ENCODE assay signal across 8 mouse cellular contexts in the genomic region with DNA sequence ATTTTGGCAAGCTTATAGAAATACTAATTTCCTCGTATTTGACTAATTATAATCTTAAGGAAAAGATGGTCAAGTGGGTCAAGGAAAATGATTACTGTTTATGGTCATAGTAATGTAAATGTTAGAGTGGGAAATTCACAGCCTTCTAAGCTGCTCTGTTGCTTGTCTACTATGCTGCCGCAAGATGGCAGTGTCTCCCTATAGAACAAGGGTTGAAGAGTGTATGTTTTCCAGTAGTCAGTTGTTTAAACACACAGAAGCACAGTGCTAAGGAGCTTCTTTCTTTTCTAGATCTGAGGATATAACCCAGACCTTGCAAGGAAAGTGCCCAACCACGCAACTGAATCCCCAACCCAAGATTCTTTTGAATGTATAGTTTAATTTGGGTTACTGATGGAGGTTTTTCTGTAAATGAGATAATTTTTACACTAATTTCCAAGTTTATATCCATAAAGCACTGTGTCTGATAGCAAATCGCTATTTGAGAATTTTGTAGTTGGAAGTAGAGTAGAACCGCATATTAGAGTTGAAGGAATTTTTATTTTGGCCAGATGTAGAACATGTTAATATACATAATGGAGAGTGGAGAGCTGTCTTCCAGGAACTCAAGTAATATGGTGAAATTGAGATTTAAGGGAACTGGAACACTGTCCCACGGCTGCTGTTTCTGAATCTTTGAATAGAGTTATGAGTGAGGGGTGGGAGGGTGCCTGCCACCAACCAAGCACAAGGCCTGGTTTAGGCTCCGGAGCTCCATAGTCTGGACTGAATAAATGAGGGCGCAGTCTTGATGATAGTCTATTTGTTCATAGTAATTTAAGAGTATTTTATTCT. TPM values are rescaled to one million over a fixed set of nuclear protein-coding genes. Genes with fewer than 3 reads are reported as not detected.
A peak's percentile ranks its signal among the peaks of the same experiment; 100 is the strongest.
DNase-seq lines count a peak whose midpoint lies in the region; ATAC-seq and TF ChIP-seq lines count a peak whose summit lies in the region.

No protein-coding gene starts in this region.

- H3K9ac ChIP-seq in kidney, embryonic 14.5 days (ENCODE audit: low read depth, low read length) = no peak overlapping the region
- no peak overlapping the region for H3K9ac ChIP-seq in liver, embryonic 13.5 days
- no peak overlapping the region for H3K9ac ChIP-seq in neural tube, embryonic 14.5 days (replicated peaks; ENCODE audit: low read depth, low read length)

- peak; percentile 49 for DNase-seq in CD4-positive helper T cell, adult 2 months (ENCODE audit: low read depth, low spot score)
- peak; percentile 81 for DNase-seq in ZHBTc4 (ENCODE audit: low read depth, low spot score)
- peak; percentile 51 to 70 for DNase-seq in cerebellum, postnatal 4 days (ENCODE audit: low spot score in 2 of 2)
- DNase-seq in gastrocnemius, adult 2 months = peak; percentile 68
- peak; percentile 6 for DNase-seq in liver, embryonic 13.5 days
- peak; percentile 82 for DNase-seq in thymus, postnatal 4 days

- ATAC-seq in kidney, embryonic 14.5 days (ENCODE audit: low FRiP score, low TSS enrichment) = peak; percentile 57; the same call in 1 of the 2 replicates
- no peak for ATAC-seq in liver, embryonic 13.5 days (ENCODE audit: low read depth)
- peak; percentile 95 for ATAC-seq in neural tube, embryonic 14.5 days (ENCODE audit: low read depth)

- no peaks in the 10 kb centered on the region for H3K36me3 ChIP-seq in kidney, embryonic 14.5 days (ENCODE audit: control insufficient read depth, insufficient read depth, low read length)
- H3K36me3 ChIP-seq in liver, embryonic 13.5 days = no peaks in the 10 kb centered on the region
- H3K36me3 ChIP-seq in neural tube, embryonic 14.5 days (ENCODE audit: control insufficient read depth, insufficient read depth, low read length) = no peaks in the 10 kb centered on the region

- no peak overlapping the region for H3K4me3 ChIP-seq in gastrocnemius, adult 2 months
- no peak overlapping the region for H3K4me3 ChIP-seq in kidney, embryonic 14.5 days (ENCODE audit: low read length)
- H3K4me3 ChIP-seq in liver, embryonic 13.5 days (replicated peaks) = no peak overlapping the region
- H3K4me3 ChIP-seq in neural tube, embryonic 14.5 days (ENCODE audit: low read depth, low read length) = no peak overlapping the region

- intact Hi-C loops in gastrocnemius, adult 2 months (cut with DNase I) = loop anchor here (2.0 kb wide), 1 partner anchor 1834 kb away; no protein-coding TSS in a partner anchor

- H3K27ac ChIP-seq in gastrocnemius, adult 2 months = no peak overlapping the region
- no peak overlapping the region for H3K27ac ChIP-seq in kidney, embryonic 14.5 days (ENCODE audit: low read depth, low read length)
- no peak overlapping the region for H3K27ac ChIP-seq in liver, embryonic 13.5 days
- H3K27ac ChIP-seq in neural tube, embryonic 14.5 days (ENCODE audit: low read depth, low read length) = no peak overlapping the region

- no peaks in the 10 kb centered on the region for H3K4me1 ChIP-seq in kidney, embryonic 14.5 days (ENCODE audit: control insufficient read depth, insufficient read depth, low read length)
- no peaks in the 10 kb centered on the region for H3K4me1 ChIP-seq in liver, embryonic 13.5 days (replicated peaks)
- H3K4me1 ChIP-seq in neural tube, embryonic 14.5 days (ENCODE audit: control insufficient read depth, insufficient read depth, low read length) = no peaks in the 10 kb centered on the region

- TF ChIP-seq CTCF in gastrocnemius, adult 2 months (IDR thresholded peaks at IDR 0.05) = peak; percentile 89

- H3K27me3 ChIP-seq in kidney, embryonic 14.5 days (ENCODE audit: control insufficient read depth, insufficient read depth, low read length) = no peaks in the 10 kb centered on the region
- no peaks in the 10 kb centered on the region for H3K27me3 ChIP-seq in liver, embryonic 13.5 days
- no peaks in the 10 kb centered on the region for H3K27me3 ChIP-seq in neural tube, embryonic 14.5 days (ENCODE audit: control insufficient read depth, insufficient read depth, low read length)

- H3K9me3 ChIP-seq in kidney, embryonic 14.5 days (ENCODE audit: control insufficient read depth, low read length) = no peaks in the 10 kb centered on the region
- no peaks in the 10 kb centered on the region for H3K9me3 ChIP-seq in liver, embryonic 13.5 days (replicated peaks)
- no peaks in the 10 kb centered on the region for H3K9me3 ChIP-seq in neural tube, embryonic 14.5 days (ENCODE audit: control insufficient read depth, low read length)

- WGBS in kidney, embryonic 14.5 days = 56% methylated on average over 8 of the region's 8 CpGs
- 36% methylated on average over 8 of the region's 8 CpGs for WGBS in liver, embryonic 13.5 days (ENCODE audit: insufficient replicate concordance)
- WGBS in neural tube, embryonic 14.5 days = 52% methylated on average over 8 of the region's 8 CpGs

- no peak overlapping the region for H3K4me2 ChIP-seq in kidney, embryonic 14.5 days (replicated peaks; ENCODE audit: low read depth, low read length)
- H3K4me2 ChIP-seq in liver, embryonic 13.5 days = no peak overlapping the region
- H3K4me2 ChIP-seq in neural tube, embryonic 14.5 days (ENCODE audit: low read depth, low read length) = no peak overlapping the region

RNA-seq across cellular contexts. Expression of a gene that starts 40.1 kb away (rescaled TPM):
- 10 to 100 TPM; 51.8 to 58.3 TPM for total RNA-seq in gastrocnemius, adult 2 months (2021)
- polyA plus RNA-seq in kidney, embryonic 14.5 days (2014; fragmentation: Nextera tagmentation; extraction: Ambion mirVana) = 260 and 289 TPM in 2 replicates
- polyA plus RNA-seq in liver, embryonic 13.5 days (2015; fragmentation: Nextera tagmentation; extraction: Ambion mirVana) = 74.8 and 88.2 TPM in 2 replicates
- polyA plus RNA-seq in neural tube, embryonic 14.5 days (2014; fragmentation: Nextera tagmentation; extraction: Ambion mirVana) = 412 and 465 TPM in 2 replicates

Comparison
In these comparisons a context has a peak if more than half of its experiments do, and no peak if none do; other contexts are left out.
1. DNase-seq: peak in every context shown above with its lines; median percentile 82 in thymus, postnatal 4 days; 81 in ZHBTc4; 68 in gastrocnemius, adult 2 months; 60 in cerebellum, postnatal 4 days; 49 in CD4-positive helper T cell, adult 2 months; 6 in liver, embryonic 13.5 days.